Comparison of ENCODE assay signal across 7 mouse cellular contexts in genomic region chr15:78429139-78429459, GRCm38 (mm10). TPM values are rescaled to one million over a fixed set of nuclear protein-coding genes. Genes with fewer than 3 reads are reported as not detected.
DNase-seq lines count a peak whose midpoint lies in the region; ATAC-seq lines count a peak whose summit lies in the region.

No protein-coding gene starts in this region.

- 8% methylated on average over 3 of the region's 3 CpGs for WGBS in lung, embryonic 16.5 days
- WGBS in forebrain, embryonic 16.5 days = 0% methylated on average over 3 of the region's 3 CpGs
- 27% methylated on average over 3 of the region's 3 CpGs for WGBS in liver, embryonic 12.5 days (ENCODE audit: insufficient replicate concordance)
- WGBS in stomach, embryonic 14.5 days = 6% methylated on average over 3 of the region's 3 CpGs

- peak overlapping the region; percentile 65 for H3K4me2 ChIP-seq in lung, embryonic 16.5 days (ENCODE audit: low read depth, low read length)
- peak overlapping the region; percentile 66 for H3K4me2 ChIP-seq in forebrain, embryonic 16.5 days (ENCODE audit: low read length)
- H3K4me2 ChIP-seq in liver, embryonic 12.5 days = peak overlapping the region; percentile 60
- H3K4me2 ChIP-seq in stomach, embryonic 14.5 days (replicated peaks; ENCODE audit: low read depth, low read length) = peak overlapping the region; percentile 52

- H3K4me1 ChIP-seq in lung, embryonic 16.5 days (replicated peaks; ENCODE audit: control insufficient read depth, insufficient read depth, low read length) = peaks cover 7% of the 10 kb centered on the region
- peaks cover 16% of the 10 kb centered on the region for H3K4me1 ChIP-seq in forebrain, embryonic 16.5 days (replicated peaks; ENCODE audit: control insufficient read depth, insufficient read depth, low read length)
- H3K4me1 ChIP-seq in liver, embryonic 12.5 days = peaks cover 8% of the 10 kb centered on the region
- peaks cover 7% of the 10 kb centered on the region for H3K4me1 ChIP-seq in stomach, embryonic 14.5 days (ENCODE audit: control insufficient read depth, insufficient read depth, low read length)

- no peaks in the 10 kb centered on the region for H3K9me3 ChIP-seq in lung, embryonic 16.5 days (ENCODE audit: control insufficient read depth, low read length)
- no peaks in the 10 kb centered on the region for H3K9me3 ChIP-seq in forebrain, embryonic 16.5 days (ENCODE audit: control insufficient read depth, low read length)
- H3K9me3 ChIP-seq in liver, embryonic 12.5 days (replicated peaks) = no peaks in the 10 kb centered on the region
- no peaks in the 10 kb centered on the region for H3K9me3 ChIP-seq in stomach, embryonic 14.5 days (ENCODE audit: control insufficient read depth, low read depth, low read length)

- H3K27me3 ChIP-seq in lung, embryonic 16.5 days (ENCODE audit: control insufficient read depth, insufficient read depth, low read depth, low read length) = no peaks in the 10 kb centered on the region; the same call in 1 of the 2 replicates
- no peaks in the 10 kb centered on the region for H3K27me3 ChIP-seq in forebrain, embryonic 16.5 days (replicated peaks; ENCODE audit: control insufficient read depth, insufficient read depth, low read length)
- H3K27me3 ChIP-seq in liver, embryonic 12.5 days (replicated peaks) = peaks cover 75% of the 10 kb centered on the region
- H3K27me3 ChIP-seq in stomach, embryonic 14.5 days (ENCODE audit: control insufficient read depth, insufficient read depth, low read length) = no peaks in the 10 kb centered on the region

- H3K9ac ChIP-seq in lung, embryonic 16.5 days (ENCODE audit: low read length) = peak overlapping the region; percentile 79
- peak overlapping the region; percentile 91 for H3K9ac ChIP-seq in forebrain, embryonic 16.5 days (replicated peaks; ENCODE audit: low read depth, low read length)
- no peak overlapping the region for H3K9ac ChIP-seq in liver, embryonic 12.5 days
- peak overlapping the region; percentile 52 for H3K9ac ChIP-seq in stomach, embryonic 14.5 days (replicated peaks; ENCODE audit: low read depth, low read length)

- peak overlapping the region; percentile 60 for H3K27ac ChIP-seq in lung, embryonic 16.5 days (ENCODE audit: low read length)
- H3K27ac ChIP-seq in forebrain, embryonic 16.5 days (ENCODE audit: low read length) = peak overlapping the region; percentile 58
- H3K27ac ChIP-seq in liver, embryonic 12.5 days = no peak overlapping the region
- H3K27ac ChIP-seq in stomach, embryonic 14.5 days (ENCODE audit: low read length) = peak overlapping the region; percentile 44; the same call in 1 of the 2 replicates

- peaks cover 4% of the 10 kb centered on the region; the same call in 1 of the 2 replicates for H3K36me3 ChIP-seq in lung, embryonic 16.5 days (ENCODE audit: control insufficient read depth, insufficient read depth, low read length)
- peaks cover 4% of the 10 kb centered on the region; the same call in 1 of the 2 replicates for H3K36me3 ChIP-seq in forebrain, embryonic 16.5 days (ENCODE audit: control insufficient read depth, insufficient read depth)
- H3K36me3 ChIP-seq in liver, embryonic 12.5 days = peaks cover 9% of the 10 kb centered on the region; the same call in 1 of the 2 replicates
- H3K36me3 ChIP-seq in stomach, embryonic 14.5 days (ENCODE audit: control insufficient read depth, insufficient read depth, low read length) = peaks cover 3% of the 10 kb centered on the region; the same call in 1 of the 2 replicates

- no peak for DNase-seq in lung, postnatal 4 days
- no peak for DNase-seq in cerebellum, postnatal 36 days
- no peak for DNase-seq in embryo, embryonic 11 days

- ATAC-seq in lung, embryonic 16.5 days (ENCODE audit: low read depth) = no peak
- ATAC-seq in forebrain, embryonic 16.5 days = no peak; the same call in none of the 2 replicates
- no peak for ATAC-seq in liver, embryonic 12.5 days
- ATAC-seq in stomach, embryonic 14.5 days (ENCODE audit: insufficient number of reproducible peaks, insufficient read depth, low FRiP score, low read depth) = no peak

- peak overlapping the region; percentile 68 for H3K4me3 ChIP-seq in lung, embryonic 16.5 days (ENCODE audit: low read length)
- peak overlapping the region; percentile 82 for H3K4me3 ChIP-seq in forebrain, embryonic 16.5 days (replicated peaks; ENCODE audit: low read length)
- H3K4me3 ChIP-seq in liver, embryonic 12.5 days = peak overlapping the region; percentile 54
- H3K4me3 ChIP-seq in stomach, embryonic 14.5 days (ENCODE audit: low read depth, low read length) = peak overlapping the region; percentile 61

RNA-seq across cellular contexts. Expression of gene Kctd17, which starts 0.7 kb away (rescaled TPM):
- 32.1 and 37.0 TPM in 2 replicates for polyA plus RNA-seq in lung, embryonic 16.5 days (2015; fragmentation: Nextera tagmentation; extraction: Ambion mirVana)
- 105 and 141 TPM in 2 replicates for polyA plus RNA-seq in forebrain, embryonic 16.5 days (2015; fragmentation: Nextera tagmentation; extraction: Ambion mirVana)
- polyA plus RNA-seq in liver, embryonic 12.5 days (2016; fragmentation: Nextera tagmentation; extraction: Ambion mirVana) = 7.6 and 8.8 TPM in 2 replicates
- 38.9 and 39.4 TPM in 2 replicates for polyA plus RNA-seq in stomach, embryonic 14.5 days (2014; fragmentation: Nextera tagmentation; extraction: Ambion mirVana)

RNA-seq across cellular contexts. Expression of gene Mpst, which starts 22.9 kb away (rescaled TPM):
- polyA plus RNA-seq in lung, embryonic 16.5 days (2015; fragmentation: Nextera tagmentation; extraction: Ambion mirVana) = 5.0 and 5.5 TPM in 2 replicates
- polyA plus RNA-seq in forebrain, embryonic 16.5 days (2015; fragmentation: Nextera tagmentation; extraction: Ambion mirVana) = 4.4 and 5.0 TPM in 2 replicates
- 3.5 and 4.8 TPM in 2 replicates for polyA plus RNA-seq in liver, embryonic 12.5 days (2016; fragmentation: Nextera tagmentation; extraction: Ambion mirVana)
- polyA plus RNA-seq in stomach, embryonic 14.5 days (2014; fragmentation: Nextera tagmentation; extraction: Ambion mirVana) = 3.2 and 4.4 TPM in 2 replicates

RNA-seq across cellular contexts. Expression of gene Tst, which starts 23.4 kb away (rescaled TPM):
- 129 and 160 TPM in 2 replicates for polyA plus RNA-seq in lung, embryonic 16.5 days (2015; fragmentation: Nextera tagmentation; extraction: Ambion mirVana)
- 25.1 and 28.4 TPM in 2 replicates for polyA plus RNA-seq in forebrain, embryonic 16.5 days (2015; fragmentation: Nextera tagmentation; extraction: Ambion mirVana)
- polyA plus RNA-seq in liver, embryonic 12.5 days (2016; fragmentation: Nextera tagmentation; extraction: Ambion mirVana) = 84.9 and 92.8 TPM in 2 replicates
- polyA plus RNA-seq in stomach, embryonic 14.5 days (2014; fragmentation: Nextera tagmentation; extraction: Ambion mirVana) = 38.6 and 44.6 TPM in 2 replicates

RNA-seq across cellular contexts. Expression of gene Tex33, which starts 33.4 kb away (rescaled TPM):
- not detected in 2 replicates for polyA plus RNA-seq in lung, embryonic 16.5 days (2015; fragmentation: Nextera tagmentation; extraction: Ambion mirVana)
- not detected in 2 replicates for polyA plus RNA-seq in forebrain, embryonic 16.5 days (2015; fragmentation: Nextera tagmentation; extraction: Ambion mirVana)
- polyA plus RNA-seq in liver, embryonic 12.5 days (2016; fragmentation: Nextera tagmentation; extraction: Ambion mirVana) = not detected in 2 replicates
- not detected in 2 replicates for polyA plus RNA-seq in stomach, embryonic 14.5 days (2014; fragmentation: Nextera tagmentation; extraction: Ambion mirVana)

RNA-seq across cellular contexts. Expression of gene Tmprss6, which starts 39.3 kb away (rescaled TPM):
- polyA plus RNA-seq in lung, embryonic 16.5 days (2015; fragmentation: Nextera tagmentation; extraction: Ambion mirVana) = 0.14 and 0.74 TPM in 2 replicates
- polyA plus RNA-seq in forebrain, embryonic 16.5 days (2015; fragmentation: Nextera tagmentation; extraction: Ambion mirVana) = 0.06 and 0.22 TPM in 2 replicates
- polyA plus RNA-seq in liver, embryonic 12.5 days (2016; fragmentation: Nextera tagmentation; extraction: Ambion mirVana) = 5.9 and 6.7 TPM in 2 replicates
- polyA plus RNA-seq in stomach, embryonic 14.5 days (2014; fragmentation: Nextera tagmentation; extraction: Ambion mirVana) = 0.50 and 0.52 TPM in 2 replicates
